Mouse (Mus musculus) brain, embryonic 14.5 days (tissue): ENCODE data around the gene Sqstm1.

ENCODE experiments used
- CTCF ChIP-seq: fragments of 200-500 bp; IDR thresholded peaks from 2 replicates; pipeline ENCODE4 v1.5.1; 2012; ENCODE audit warnings: inconsistent platforms, mild to moderate bottlenecking, moderate library complexity, borderline replicate concordance; ENCODE audit not compliant: insufficient read depth, insufficient read length; ENCODE audit errors: extremely low read depth
- POLR2A ChIP-seq: fragments of 200-500 bp; IDR thresholded peaks from 2 replicates; pipeline ENCODE4 v1.6.1; 2012; ENCODE audit warnings: mild to moderate bottlenecking, inconsistent platforms, borderline replicate concordance; ENCODE audit not compliant: poor library complexity, insufficient read depth, insufficient read length, severe bottlenecking; ENCODE audit errors: extremely low read depth

DNA sequence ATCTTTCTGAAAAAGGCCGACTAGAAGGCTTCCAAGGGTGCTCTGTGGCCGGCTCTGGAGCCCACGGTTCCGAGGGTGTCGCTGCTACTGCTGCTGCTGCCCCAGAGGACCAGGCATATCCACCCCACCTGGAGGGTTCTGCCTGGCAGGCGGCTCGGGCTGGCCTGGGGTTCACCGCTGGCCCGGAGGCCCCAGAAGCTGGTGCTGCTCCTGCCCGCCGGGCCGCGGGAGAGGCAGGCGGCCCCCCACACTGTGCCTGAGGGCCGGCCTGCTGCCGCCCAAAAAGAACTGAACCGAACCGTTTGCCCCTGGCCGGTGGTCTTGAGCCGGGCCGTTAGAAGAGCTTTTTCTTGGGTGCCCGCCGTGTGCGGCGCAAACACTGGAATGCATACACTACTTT, 24.0 kb upstream of the Sqstm1 start:
- no peak for TF ChIP-seq POLR2A
- no peak for TF ChIP-seq CTCF
